Comparison of ENCODE assay signal across 8 mouse cellular contexts in genomic region chr1:151705723-151706396, GRCm38 (mm10). TPM values are rescaled to one million over a fixed set of nuclear protein-coding genes. Genes with fewer than 3 reads are reported as not detected.
A peak's percentile ranks its signal among the peaks of the same experiment; 100 is the strongest.
DNase-seq lines count a peak whose midpoint lies in the region; ATAC-seq lines count a peak whose summit lies in the region.

No protein-coding gene starts in this region.

- peak; percentile 49 to 57 for DNase-seq in urinary bladder, adult 18-20 months (ENCODE audit: low spot score in 2 of 2)
- no peak for DNase-seq in urinary bladder, postnatal 10 days (ENCODE audit: low spot score)
- peak; percentile 86 for DNase-seq in embryo, embryonic 11 days
- peak; percentile 51 for DNase-seq in gastrocnemius, postnatal 25 days
- DNase-seq in left cerebral cortex, adult 9 months (ENCODE audit: low spot score in 2 of 2), result peak; percentile 25 to 90
- DNase-seq in mesoderm, embryonic 11.5 days (ENCODE audit: low read depth, low spot score), result peak; percentile 89
- peak; percentile 49 to 53 for DNase-seq in right cerebral cortex, postnatal 36 days (ENCODE audit: low spot score in 2 of 2)

- ATAC-seq in inflammation-experienced regulatory T-cells, adult 6 months, result peak; percentile 82

RNA-seq across cellular contexts. Expression of gene Edem3, which starts 49.3 kb away (rescaled TPM):
- 10 to 100 TPM; 19.7 to 21.1 TPM for total RNA-seq in gastrocnemius, postnatal 25 days (2021)
- polyA plus RNA-seq in inflammation-experienced regulatory T-cells, adult 6 months (2017; shearing (Covaris generic)), result 1 to 10 TPM; 2.9 to 4.1 (median 3.7) TPM
